Mouse (Mus musculus) right cerebral cortex, postnatal 14 days (tissue): ENCODE results near the gene Cadps.
A peak's percentile ranks its signal among the peaks of the same experiment; 100 is the strongest.

Source experiments
- DNase-seq: peaks from one replicate; pipeline ENCODE4 v3.0.0; 2022

Gene Cadps

DNA sequence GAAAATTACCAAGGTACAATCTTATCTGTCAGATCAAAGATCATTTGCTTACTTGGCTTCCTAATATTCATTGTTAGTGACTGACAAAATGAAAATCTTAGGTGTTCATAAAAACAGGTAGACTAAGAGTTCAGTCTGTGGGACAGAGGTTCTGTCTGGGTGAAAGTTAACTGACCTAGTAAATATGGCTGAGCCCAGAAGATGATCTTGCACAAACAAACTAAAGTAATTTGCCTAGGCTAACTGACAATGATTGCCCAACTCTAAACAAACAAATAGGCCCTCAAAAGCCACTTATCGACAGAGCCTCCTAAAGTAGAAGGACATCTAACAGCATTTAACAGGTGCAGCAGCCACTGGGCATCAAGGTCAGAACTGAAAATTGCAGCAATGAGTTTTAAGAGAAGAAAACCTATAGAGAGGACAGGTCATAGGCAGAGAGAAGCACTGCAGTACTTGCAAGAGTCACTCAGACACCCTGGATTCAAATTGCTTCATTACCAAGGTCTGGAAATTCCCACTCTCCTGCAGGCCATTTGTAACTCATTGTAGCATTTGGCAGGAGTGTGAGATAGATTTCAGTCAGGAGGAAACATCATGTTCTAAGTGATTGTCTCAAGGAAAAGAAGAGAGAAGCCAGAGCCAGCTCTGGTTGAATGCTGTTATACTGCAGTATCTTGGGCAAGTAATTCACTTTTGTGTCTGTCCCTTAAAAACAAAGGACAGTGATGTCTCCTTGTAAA is 100.3 kb downstream of the Cadps start:
- DNase-seq, result no peak

DNA sequence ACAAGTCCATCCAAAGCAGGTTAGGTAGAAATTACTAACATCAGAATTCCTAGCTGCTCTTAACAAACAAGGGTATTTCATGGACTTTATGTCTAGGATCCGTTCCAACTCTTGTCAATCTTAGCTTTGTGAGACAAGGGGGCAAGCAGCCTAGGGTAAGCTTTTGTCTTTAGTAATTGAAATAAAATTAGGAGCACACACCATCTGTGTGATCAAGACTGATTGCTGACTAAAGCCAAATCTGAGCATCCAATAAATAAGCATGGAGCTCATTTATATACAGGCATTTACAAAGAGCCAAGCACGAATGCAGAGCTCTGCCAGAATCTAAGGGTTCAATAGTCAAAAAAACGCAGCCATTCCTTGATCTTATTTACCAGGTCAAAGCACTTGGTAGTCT is 104.1 kb downstream of the Cadps start:
- no peak for DNase-seq

DNA sequence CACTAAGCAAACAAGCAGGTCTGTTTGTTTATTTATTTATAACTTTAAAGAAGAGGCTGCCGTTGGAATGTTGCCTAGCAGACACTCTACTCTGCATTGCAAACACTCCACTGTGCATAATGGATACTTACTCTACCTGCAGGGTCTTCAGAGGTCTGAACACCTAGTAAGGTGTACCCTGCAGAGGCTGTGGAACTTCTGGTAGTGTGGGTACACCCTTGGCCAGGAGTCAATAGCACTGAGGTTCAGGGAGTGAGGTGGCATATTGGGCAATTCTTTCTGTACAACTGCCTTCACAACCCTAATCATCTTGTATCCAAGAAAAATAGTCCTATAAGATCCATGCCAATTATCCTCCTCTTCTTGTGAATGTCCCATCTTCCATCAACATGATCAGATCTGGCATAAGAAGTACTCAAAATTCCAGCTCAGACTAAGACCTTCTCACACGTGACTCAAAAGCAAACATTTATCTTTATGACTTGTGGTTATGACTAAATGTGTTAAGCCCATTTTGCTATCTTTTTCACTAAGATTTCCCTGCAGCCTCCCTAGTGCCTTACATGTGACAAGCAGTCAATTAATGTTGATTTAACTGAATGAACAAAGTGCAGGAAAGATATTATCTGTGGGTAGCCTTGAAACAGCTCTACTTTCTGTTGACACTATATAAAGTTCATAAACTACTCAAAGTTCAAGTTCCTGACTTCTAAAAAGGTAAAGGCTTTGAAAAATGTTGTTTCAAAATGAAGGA is 106.8 kb downstream of the Cadps start:
- no peak for DNase-seq

DNA sequence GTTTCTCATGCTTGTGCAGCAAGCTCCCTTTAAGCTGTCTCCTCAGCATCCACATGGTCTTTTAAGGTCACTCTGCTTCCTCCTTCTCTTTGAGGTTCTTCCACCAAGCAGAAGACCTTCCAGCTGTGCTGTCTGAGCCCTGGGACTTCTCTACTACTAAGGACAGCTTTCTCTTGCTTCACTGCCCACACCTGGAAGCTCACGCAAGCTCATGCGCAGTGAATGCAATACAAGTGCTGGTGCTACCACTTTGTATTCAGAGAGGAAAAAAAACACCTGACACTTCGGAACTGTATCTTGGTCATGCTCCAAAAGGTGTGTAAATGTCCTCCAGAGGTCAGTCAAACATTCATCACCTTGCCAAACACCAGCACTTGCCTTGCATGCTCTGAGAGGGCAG is 115.5 kb downstream of the Cadps start:
- no peak for DNase-seq

DNA sequence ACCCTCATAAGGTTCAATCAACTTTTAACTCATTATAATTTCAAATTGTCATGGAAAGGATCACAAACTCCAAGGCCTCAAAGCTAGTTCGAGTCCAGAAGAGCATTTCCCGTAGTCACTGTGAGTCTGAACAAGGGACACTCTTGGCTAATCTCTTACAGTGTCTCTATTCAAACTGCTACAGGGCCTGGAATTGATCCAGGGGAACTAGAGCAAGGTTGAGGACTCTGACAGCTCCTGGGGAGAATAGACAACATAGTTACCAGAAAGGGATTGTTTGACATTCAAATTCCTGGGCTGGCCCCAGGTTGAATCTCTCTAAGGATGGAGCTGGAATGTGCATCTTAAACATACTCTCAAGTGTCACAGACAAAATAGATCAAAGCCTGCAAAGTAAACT is 118.4 kb downstream of the Cadps start:
- DNase-seq, result no peak

DNA sequence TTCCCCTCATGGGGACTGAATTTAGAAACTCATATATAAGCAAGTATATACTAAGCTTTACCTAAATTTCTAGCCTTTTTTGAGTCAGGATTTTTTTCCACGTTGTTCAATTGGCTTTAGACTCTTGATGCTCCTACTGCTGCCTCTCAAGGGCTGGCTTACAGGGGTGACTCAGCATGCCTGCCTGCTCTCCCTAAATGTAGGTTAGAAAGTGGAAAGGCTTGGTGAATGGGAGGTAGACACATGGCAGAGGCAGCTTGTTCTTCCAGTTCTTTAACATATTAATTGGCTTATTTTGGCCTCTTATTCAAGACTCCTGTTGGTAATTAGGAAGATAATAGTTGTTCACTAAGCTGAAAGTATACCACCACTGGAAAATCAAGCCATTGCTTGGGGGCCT is 132.7 kb downstream of the Cadps start:
- no peak for DNase-seq

DNA sequence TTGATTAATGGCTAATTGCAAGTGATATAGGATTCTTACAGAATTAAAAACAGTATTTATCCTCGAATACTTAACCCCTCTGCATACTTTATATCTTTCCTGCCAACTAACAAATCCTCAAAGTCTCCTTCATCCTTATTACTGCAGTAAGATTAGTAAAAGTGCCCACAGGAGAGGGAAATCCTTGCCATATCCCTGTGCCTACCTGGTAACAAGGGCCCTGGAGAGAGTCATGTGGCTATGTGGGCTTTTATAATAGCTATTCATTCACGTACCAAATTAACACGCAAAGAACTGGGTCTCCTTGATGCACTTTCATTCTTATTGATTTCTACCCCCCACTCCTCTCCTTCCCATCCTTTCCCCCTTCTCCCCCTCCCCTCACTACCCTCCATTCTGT is 137.9 kb downstream of the Cadps start:
- no peak for DNase-seq

DNA sequence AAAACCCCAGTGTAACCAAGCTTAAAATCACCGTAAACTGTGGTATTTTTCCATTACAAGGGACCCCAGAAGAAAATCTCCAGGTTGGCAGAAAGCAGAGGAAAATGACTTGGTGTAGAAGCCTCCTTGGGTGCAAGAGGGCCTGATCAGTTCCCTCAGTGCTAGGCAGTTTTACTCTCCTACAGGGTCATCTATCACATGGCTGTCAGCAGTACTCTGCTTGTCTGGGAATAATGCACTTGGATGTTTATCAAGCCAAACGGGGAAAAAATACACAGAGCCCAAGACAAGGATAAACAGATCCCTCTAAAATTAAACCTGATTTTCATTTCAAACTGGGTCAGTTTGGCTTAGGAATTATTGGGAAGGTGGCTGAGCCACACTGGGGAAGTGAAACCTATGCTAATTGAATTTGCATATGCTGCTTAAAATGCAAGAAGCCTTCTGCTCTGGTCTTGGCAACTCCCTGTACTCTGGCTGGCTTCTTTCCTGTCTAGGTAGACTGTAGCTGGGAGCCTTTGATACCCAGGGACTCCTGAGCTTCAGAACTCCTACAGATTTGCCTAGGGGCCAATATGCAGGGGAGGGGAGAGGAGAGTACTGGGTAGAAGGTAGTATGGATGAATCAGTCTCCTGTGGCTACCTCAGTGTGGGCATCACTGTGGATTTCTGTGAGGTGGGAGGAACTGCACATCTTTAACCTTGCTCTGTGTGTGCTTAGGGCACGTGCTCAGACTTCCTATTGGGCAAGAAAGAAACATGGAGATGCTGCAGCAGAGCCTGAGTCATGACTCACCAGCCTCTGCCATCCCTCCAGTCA is 141.8 kb downstream of the Cadps start:
- no peak for DNase-seq

DNA sequence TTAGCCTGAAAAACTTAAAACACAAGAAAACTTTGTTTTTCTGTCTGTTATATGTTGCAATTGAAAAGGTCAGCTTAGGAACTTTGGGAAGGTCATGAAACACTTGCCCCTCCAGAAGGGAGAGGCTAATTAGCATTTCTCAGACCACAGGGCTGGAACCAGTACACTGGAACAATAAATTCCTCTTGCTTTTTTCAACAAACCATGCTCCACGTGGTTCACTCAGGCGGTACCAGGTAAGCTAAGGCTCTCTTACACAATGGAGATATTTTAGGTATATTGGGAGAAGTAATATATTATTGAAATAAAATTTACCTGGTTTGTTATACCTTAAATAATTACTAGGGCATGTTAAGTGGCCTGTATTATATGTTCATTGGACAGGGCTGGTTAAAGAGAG is 161.4 kb downstream of the Cadps start:
- no peak for DNase-seq

DNA sequence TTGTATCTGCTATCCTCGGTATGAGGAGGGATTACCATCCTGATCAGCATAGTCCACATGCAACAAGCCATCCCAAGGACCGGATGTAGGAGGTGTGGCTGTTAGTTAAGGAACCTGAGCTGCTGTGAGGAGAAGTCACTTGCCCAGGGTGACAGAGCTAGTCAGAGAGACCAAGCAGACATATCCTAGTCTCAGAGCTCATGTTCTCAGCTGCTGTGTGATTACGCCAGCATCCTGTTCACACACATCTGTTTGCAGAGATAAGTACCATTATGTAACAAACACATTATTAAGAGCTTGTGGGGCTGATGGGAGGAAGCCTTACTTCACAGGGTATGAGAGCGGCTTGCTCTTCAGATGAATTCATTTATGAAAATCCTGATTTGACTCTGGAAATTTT is 165.5 kb downstream of the Cadps start:
- DNase-seq, result no peak

DNA sequence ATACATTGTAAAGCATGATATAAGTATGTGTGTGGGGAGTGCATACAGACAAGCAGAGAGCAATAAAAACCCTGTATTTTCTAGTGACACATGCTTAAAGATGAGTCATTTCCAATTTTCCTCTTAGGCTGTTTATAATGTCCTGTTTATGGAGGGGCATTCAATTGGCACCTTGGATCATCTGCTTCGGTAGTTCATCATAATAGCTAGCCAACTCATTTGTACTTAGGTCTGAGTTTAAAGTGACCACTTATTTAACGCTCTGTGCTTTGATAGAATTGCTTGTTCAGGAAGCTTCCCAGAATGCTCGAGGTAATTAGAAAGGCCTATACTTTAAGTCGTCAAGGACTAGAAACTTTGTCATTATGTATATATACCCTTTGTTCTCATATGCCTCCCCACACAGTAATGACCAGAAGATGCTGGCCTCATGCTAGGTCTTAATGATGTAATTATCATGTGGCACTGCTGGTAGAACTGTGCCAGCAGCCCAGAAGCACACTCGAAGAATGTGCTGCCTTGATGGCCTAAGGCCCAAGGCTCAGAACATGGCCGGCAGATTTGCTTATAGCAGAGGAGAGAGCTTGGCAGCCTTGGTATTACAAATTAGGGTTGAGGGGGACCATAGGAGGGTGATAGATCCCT is 179.9 kb downstream of the Cadps start:
- DNase-seq, result no peak

DNA sequence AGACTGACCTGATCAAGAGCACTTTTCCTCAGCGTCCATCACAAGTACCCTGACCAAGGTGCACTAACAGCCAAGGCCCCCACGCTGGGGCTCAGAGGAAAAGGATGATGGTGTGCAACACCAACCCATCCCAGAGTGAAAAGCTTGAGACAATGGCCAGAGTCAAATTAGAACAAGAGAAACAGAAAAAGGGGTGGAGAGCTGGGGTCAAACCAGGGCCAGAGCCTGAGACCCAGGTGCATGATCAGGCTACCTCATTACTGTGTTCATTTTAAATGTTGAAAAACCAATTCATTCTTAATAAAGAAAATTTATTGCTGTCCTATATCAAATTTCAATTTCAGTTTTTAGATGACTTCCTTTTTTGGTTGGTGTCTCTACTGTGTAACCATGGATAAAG is 184.1 kb downstream of the Cadps start:
- DNase-seq, result no peak

DNA sequence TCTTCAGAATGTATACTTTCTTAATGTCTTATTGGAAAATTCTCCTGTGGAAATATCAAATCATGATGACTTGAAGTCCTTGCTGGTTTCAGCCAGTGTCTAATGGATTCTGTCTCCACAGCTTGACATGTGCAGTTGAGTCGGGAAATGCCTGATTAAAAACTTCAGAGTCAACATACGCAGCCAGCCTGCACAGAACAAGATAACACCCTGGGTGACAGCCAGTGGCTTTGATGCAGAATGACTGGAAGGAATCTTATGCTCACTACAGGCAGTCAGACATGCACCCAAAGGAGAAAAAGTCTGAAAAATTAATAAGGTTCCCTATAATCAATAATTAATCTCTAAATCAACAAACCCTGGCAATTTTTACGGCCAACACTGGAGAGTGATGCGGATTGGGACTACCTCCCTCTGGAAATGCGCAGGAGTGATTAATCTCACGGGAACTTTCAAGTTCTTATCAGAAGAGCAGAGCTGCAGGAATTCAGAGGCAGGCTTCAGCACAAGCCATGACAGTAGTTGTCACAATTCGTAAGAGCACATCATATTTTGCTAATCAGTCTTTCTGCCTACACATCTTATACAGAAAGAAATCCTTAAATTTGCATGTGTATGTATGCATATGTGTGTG is 185.6 kb downstream of the Cadps start:
- no peak for DNase-seq

DNA sequence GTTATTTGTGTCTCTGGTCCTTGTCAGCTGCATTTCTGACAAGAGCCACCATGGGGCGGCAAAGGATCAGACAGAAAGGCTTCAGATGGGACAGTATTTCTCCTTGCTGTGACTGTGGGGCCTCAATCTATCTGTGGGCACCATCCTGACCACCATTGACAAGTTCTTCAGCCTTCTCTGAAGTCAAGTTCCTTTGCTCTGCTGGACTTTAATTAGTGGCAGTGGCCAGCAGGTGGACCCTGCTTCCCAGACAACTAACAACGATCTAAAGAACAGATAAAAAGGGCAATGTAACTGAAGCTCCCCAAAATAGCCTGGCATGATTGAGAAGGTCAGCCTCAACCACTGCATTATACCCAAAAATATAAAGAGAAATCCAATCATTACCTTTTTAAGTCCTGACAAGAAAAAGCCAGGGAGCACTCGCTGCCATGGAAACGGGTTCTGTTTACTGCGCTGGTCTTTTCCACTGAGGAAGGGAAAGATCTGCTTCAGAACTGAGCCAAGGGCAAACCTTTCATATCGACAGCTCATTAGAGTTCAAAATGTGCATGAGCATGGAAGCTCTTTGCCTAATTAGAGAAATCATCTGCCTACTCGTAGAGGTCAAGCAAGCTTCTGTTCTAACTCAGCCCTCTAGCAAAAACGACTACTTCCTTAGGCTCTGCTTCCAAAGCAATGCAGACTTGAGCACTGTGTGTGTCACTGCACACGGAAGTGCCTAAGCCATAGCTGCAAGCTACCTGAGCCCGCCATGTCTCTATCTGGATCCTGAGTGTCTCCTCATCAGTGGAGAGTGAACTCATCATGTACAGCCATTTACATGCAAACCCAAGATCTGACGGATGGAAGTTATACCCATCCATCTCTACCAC is 198.4 kb downstream of the Cadps start:
- peak; percentile 42 for DNase-seq

DNA sequence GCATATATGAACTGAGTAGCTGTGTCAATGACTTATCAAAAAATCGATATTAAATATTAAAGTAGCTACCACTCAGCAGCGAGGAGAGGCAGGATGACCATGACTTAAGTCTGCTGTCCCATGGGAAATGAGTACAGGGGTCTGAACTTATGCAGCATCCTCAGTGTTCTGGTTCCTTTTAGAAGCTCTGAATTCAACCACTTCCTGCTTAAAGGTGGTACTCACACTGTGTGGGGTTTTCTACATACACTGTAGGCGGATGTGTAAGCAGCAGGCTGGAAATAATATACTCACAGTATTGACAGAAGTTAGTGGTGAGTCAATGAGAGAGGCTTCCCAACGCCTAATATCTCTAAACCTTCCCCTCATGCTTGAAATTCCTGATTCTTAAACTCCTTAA is 215.9 kb downstream of the Cadps start:
- no peak for DNase-seq

DNA sequence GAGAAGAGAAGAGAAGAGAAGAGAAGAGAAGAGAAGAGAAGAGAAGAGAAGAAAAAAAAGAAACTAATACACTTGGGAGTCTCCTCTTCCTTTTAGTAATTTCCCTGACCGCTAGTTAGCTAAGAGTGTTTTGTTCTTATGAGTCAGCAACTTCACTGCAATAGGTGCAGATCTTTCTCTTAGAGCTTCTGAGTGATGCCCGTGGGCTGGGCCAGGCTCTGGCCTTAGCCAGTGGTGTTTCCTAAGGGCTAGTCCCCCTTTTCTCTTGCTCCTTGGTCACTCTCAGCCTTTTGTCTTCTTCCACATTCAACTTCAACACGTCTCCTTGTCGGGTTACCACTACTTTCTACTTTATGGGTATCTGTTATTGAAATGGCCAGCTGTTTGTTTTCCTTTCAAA is 216.7 kb downstream of the Cadps start:
- no peak for DNase-seq

DNA sequence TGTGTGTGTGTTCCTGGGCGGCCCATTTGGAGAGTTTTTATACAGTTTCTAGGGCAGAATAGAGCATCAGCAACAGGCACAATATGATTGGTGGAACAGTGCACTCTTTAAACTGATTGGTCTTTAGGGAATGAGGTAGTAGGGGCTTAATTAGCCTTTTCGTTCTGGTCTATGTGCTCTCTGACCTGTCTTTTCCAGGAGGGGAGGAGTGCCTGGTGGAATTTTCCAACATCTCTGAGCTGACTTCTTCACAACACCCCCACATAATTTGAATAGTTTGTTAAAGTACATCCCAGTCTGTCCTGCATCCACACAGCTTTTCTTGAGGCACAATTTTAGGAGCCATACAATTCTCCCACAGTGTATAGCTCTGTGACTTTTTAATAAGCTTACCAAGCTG is 220.8 kb downstream of the Cadps start:
- no peak for DNase-seq

DNA sequence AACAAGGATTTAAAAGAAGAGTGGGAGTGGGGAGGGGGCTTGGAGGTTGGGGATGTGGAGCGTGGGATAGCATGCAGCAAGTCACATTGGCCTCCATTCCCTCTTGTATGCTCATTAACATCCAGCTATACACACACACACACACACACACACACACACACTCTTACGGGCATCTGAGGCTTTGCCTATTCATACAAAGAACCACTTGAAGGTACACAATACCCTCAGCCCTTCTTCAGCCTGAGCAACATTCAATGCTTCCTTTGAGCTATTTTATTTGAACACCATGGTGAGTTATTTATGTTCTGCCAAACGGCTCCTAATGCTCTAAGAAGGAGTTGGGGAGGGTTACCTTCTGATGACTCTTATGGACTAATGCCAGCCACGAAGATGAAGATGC is 227.6 kb downstream of the Cadps start:
- no peak for DNase-seq

DNA sequence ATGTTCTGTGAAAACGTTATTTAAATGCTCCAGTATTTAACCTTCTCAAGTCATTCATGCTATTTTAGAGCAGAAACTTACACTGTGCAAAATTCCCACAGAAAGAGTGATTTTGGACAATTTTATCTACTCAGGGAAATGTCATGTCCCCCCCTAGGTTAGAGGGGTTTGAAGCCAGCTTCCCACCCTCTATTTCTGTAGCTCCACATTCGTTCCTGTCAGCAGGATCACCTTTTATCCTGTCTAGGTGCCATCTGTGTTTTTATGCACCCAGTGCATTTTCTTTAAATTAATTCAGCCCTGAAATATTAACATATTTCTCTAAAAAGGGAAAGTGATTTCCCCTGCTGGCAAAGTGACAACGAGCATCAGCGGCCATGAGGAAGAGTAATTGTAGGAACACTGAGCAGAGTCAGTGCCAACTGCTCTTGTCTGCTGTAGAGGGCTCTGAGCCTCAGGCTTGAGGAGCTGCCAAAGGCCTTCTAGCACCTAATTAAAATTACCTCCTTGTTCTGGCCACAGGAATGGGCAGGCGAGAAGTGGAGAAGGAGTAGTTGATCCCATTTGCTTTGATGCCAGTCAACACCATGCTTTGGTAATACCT is 230.3 kb downstream of the Cadps start:
- no peak for DNase-seq

DNA sequence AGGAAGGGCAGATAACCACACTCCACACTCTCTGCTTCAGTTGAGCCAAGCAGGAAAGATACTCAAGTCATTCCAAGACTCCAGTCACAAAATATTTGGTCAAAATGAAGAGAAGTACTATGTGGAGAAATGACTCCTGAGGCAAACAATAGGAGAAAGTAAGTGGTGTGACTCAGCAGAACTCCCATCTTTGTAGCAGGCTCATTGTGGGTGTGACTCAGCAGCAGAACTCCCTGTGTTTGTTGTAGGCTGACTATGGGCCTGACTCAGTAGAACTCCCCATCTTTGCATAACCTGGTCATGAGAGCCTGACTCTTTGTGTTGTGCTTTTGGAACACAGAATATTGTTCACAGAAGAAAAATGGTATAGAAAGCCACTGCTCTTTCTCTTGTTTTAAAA is 231.1 kb downstream of the Cadps start:
- no peak for DNase-seq

DNA sequence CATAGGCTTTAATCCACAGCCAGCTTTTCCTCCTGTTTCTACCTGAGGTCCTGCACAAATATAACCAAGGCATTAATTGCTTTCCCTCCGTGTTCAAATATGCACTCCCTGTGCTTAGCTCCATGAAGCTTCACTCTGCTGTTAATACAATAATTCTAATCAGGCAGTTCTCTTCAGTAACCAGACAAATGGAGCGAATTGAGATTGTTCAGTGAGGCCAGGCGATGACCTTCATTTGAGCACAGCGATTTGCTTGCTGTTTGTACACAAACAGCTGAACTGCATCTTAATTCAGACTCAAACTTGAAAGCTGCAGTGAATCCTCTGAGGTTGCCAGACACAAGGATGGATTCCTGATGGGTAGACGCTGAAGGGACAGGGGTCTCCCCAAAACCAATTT is 239.3 kb downstream of the Cadps start:
- no peak for DNase-seq
